9 mouse cellular contexts compared by ENCODE assay signal in the genomic region with DNA sequence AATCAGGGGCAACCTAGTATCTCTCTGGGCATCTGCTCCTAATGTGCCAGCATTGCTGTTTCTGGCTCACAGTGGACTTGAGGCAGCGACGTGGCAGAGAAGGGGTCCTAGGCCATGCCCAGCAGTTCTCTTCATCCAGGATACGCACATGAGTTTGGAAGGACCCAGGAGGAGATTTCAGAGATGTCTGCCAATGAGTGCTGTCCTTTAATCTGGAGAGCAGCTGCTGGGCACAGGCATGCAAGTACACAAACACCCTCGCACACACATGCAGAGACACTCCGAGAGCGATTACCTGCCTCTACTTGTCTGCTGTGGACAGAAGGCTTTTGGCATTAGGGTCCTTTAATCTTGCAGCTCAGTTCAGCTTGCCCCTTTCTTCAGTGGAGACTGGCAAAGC. TPM values are rescaled to one million over a fixed set of nuclear protein-coding genes. Genes with fewer than 3 reads are reported as not detected.
DNase-seq lines count a peak whose midpoint lies in the region; ATAC-seq and TF ChIP-seq lines count a peak whose summit lies in the region.
"Had no signal": no experiment of that assay in that cellular context is flagged by ENCODE, and none has a peak within 500 bp of the region (broad histone marks: within the 10 kb centered on the region; RNA-seq: fewer than 3 reads in every experiment).

Filip1l (plus strand) TSS at position 343 of the 400 bp plus-strand sequence.

- no peak within 1 kb of the TSS for H3K9ac ChIP-seq in hindbrain, embryonic 11.5 days (ENCODE audit: low read depth, low read length)
- H3K9ac ChIP-seq in intestine, postnatal 0 days (ENCODE audit: low read depth, low read length), result no peak within 1 kb of the TSS
- H3K9ac ChIP-seq in forebrain, embryonic 16.5 days (replicated peaks; ENCODE audit: low read depth, low read length), result no peak within 1 kb of the TSS
- H3K9ac ChIP-seq: neural tube, embryonic 13.5 days had no signal

- H3K4me3 ChIP-seq in hindbrain, embryonic 11.5 days (ENCODE audit: low read depth, low read length), result no peak within 1 kb of the TSS
- H3K4me3 ChIP-seq in hindbrain, embryonic 10.5 days, result no peak within 1 kb of the TSS
- no peak within 1 kb of the TSS for H3K4me3 ChIP-seq in intestine, postnatal 0 days (ENCODE audit: low read depth, low read length)
- no peak within 1 kb of the TSS for H3K4me3 ChIP-seq in forebrain, embryonic 16.5 days (replicated peaks; ENCODE audit: low read length)
- H3K4me3 ChIP-seq: neural tube, embryonic 13.5 days had no signal

- TF ChIP-seq CTCF in intestine, postnatal 0 days (IDR thresholded peaks at IDR 0.05; ENCODE audit: low read depth), result no peak

- H3K9me3 ChIP-seq in hindbrain, embryonic 11.5 days (ENCODE audit: control insufficient read depth, low read length), result no peaks in the 10 kb centered on the region
- H3K9me3 ChIP-seq in hindbrain, embryonic 10.5 days, result no peaks in the 10 kb centered on the region
- H3K9me3 ChIP-seq in intestine, postnatal 0 days (ENCODE audit: control insufficient read depth), result no peaks in the 10 kb centered on the region
- H3K9me3 ChIP-seq in forebrain, embryonic 16.5 days (ENCODE audit: control insufficient read depth, low read length), result no peaks in the 10 kb centered on the region
- H3K9me3 ChIP-seq: neural tube, embryonic 13.5 days had no signal

- H3K27ac ChIP-seq in hindbrain, embryonic 11.5 days (ENCODE audit: low read depth, low read length), result no peak within 1 kb of the TSS
- no peak within 1 kb of the TSS for H3K27ac ChIP-seq in hindbrain, embryonic 10.5 days
- H3K27ac ChIP-seq in intestine, postnatal 0 days (ENCODE audit: low read depth, low read length), result no peak within 1 kb of the TSS
- no peak within 1 kb of the TSS for H3K27ac ChIP-seq in forebrain, embryonic 16.5 days (ENCODE audit: low read length)
- H3K27ac ChIP-seq: neural tube, embryonic 13.5 days had no signal

- no peak for ATAC-seq in hindbrain, embryonic 11.5 days (ENCODE audit: low FRiP score)
- ATAC-seq in activated CD4-positive, CD25-positive, alpha-beta regulatory T cell, adult 4 months, result no peak
- no peak for ATAC-seq in intestine, postnatal 0 days
- no peak for ATAC-seq in forebrain, embryonic 16.5 days

- intact Hi-C loops in gastrocnemius, postnatal 14 days (cut with DNase I; ENCODE audit: low total_unique reads), result no loop called here

- DNase-seq in hindbrain, embryonic 11.5 days (ENCODE audit: low spot score), result no peak
- no peak for DNase-seq in hindbrain, embryonic 10.5 days (ENCODE audit: low spot score)
- DNase-seq in gastrocnemius, postnatal 14 days, result no peak
- DNase-seq in right cerebral cortex, postnatal 36 days (ENCODE audit: low spot score in 2 of 2), result no peak
- no peak for DNase-seq in cerebellum, adult 11 months

- H3K4me2 ChIP-seq in hindbrain, embryonic 11.5 days (replicated peaks; ENCODE audit: low read depth, low read length), result no peak within 1 kb of the TSS
- no peak within 1 kb of the TSS for H3K4me2 ChIP-seq in intestine, postnatal 0 days (replicated peaks; ENCODE audit: low read depth)
- no peak within 1 kb of the TSS for H3K4me2 ChIP-seq in forebrain, embryonic 16.5 days (ENCODE audit: low read length)
- H3K4me2 ChIP-seq: neural tube, embryonic 13.5 days had no signal

- no peaks in the 10 kb centered on the region; the same call in 1 of the 2 replicates for H3K4me1 ChIP-seq in hindbrain, embryonic 11.5 days (replicated peaks; ENCODE audit: control insufficient read depth, insufficient read depth, low read length)
- H3K4me1 ChIP-seq in hindbrain, embryonic 10.5 days (replicated peaks), result peaks cover 16% of the 10 kb centered on the region
- H3K4me1 ChIP-seq in intestine, postnatal 0 days (replicated peaks; ENCODE audit: control insufficient read depth, insufficient read depth, low read length), result no peaks in the 10 kb centered on the region
- peaks cover 6% of the 10 kb centered on the region; the same call in 1 of the 2 replicates for H3K4me1 ChIP-seq in forebrain, embryonic 16.5 days (replicated peaks; ENCODE audit: control insufficient read depth, insufficient read depth, low read length)

- H3K27me3 ChIP-seq in hindbrain, embryonic 11.5 days (ENCODE audit: control insufficient read depth, insufficient read depth, low read length), result no peaks in the 10 kb centered on the region
- H3K27me3 ChIP-seq in hindbrain, embryonic 10.5 days (ENCODE audit: insufficient read depth, poor library complexity, severe bottlenecking), result no peaks in the 10 kb centered on the region
- H3K27me3 ChIP-seq in intestine, postnatal 0 days (replicated peaks; ENCODE audit: control insufficient read depth, insufficient read depth, low read length), result no peaks in the 10 kb centered on the region
- no peaks in the 10 kb centered on the region for H3K27me3 ChIP-seq in forebrain, embryonic 16.5 days (replicated peaks; ENCODE audit: control insufficient read depth, insufficient read depth, low read length)
- H3K27me3 ChIP-seq: neural tube, embryonic 13.5 days had no signal

- WGBS in hindbrain, embryonic 11.5 days, result 79% methylated on average over 6 of the region's 6 CpGs
- WGBS in hindbrain, embryonic 10.5 days, result 80% methylated on average over 6 of the region's 6 CpGs
- WGBS in intestine, postnatal 0 days, result 85% methylated on average over 6 of the region's 6 CpGs
- 82% methylated on average over 6 of the region's 6 CpGs for WGBS in forebrain, embryonic 16.5 days

- no peaks in the 10 kb centered on the region for H3K36me3 ChIP-seq in hindbrain, embryonic 11.5 days (ENCODE audit: control insufficient read depth, insufficient read depth, low read length)
- H3K36me3 ChIP-seq in hindbrain, embryonic 10.5 days, result no peaks in the 10 kb centered on the region
- no peaks in the 10 kb centered on the region for H3K36me3 ChIP-seq in intestine, postnatal 0 days (ENCODE audit: control insufficient read depth, insufficient read depth)
- H3K36me3 ChIP-seq in forebrain, embryonic 16.5 days (ENCODE audit: control insufficient read depth, insufficient read depth), result no peaks in the 10 kb centered on the region
- H3K36me3 ChIP-seq: neural tube, embryonic 13.5 days had no signal

RNA-seq across cellular contexts. Expression of gene Filip1l, which starts in this region (rescaled TPM):
- 9.7 and 11.8 TPM in 2 replicates for polyA plus RNA-seq in hindbrain, embryonic 11.5 days (2014; fragmentation: Nextera tagmentation; extraction: Ambion mirVana)
- 5.8 and 8.5 TPM in 2 replicates for polyA plus RNA-seq in hindbrain, embryonic 10.5 days (2016; fragmentation: Nextera tagmentation; extraction: Ambion mirVana)
- 10 to 100 TPM; 14.0 to 14.3 TPM for polyA plus RNA-seq in activated CD4-positive, CD25-positive, alpha-beta regulatory T cell, adult 4 months (2017; shearing (Covaris generic))
- total RNA-seq in gastrocnemius, postnatal 14 days (2021), result 10 to 100 TPM; 44.5 to 46.5 TPM
- 32.1 and 35.4 TPM in 2 replicates for polyA plus RNA-seq in intestine, postnatal 0 days (2015; fragmentation: Nextera tagmentation; extraction: Ambion mirVana)
- polyA plus RNA-seq in forebrain, embryonic 16.5 days (2015; fragmentation: Nextera tagmentation; extraction: Ambion mirVana), result 2.2 and 2.8 TPM in 2 replicates
